Mouse (Mus musculus): ENCODE measurements around the gene Arhgef40. TPM values are rescaled to one million over a fixed set of nuclear protein-coding genes. Genes with fewer than 3 reads are reported as not detected.
"Not testable (repeated sequence)": the region's sequence is repeated elsewhere in the genome, so short reads cannot be mapped to it uniquely, and the experiment has no call there.

Gene Arhgef40
- polyA plus RNA-seq, 1 experiment from 2014 or later = 108 TPM

GRCm38 (mm10) chr14:52044901-52045678 lies 60.6 kb downstream of the Arhgef40 start:
- ATAC-seq (ENCODE audit: insufficient read depth) (peak; percentile 68), DNase-seq (peak; percentile 64)
- Histone ChIP-seq H3K4me2 (no peak overlapping the region), H3K9ac (no peak overlapping the region), H3K36me3 (ENCODE audit: insufficient read depth) (no peaks in the 10 kb centered on the region), H3K9me3 (ENCODE audit: low read depth, low read length) (no peaks in the 10 kb centered on the region), H3K4me3 (ENCODE audit: low read depth, low read length) (no peak overlapping the region), H3K27ac (ENCODE audit: low read depth) (no peak overlapping the region), H3K4me1 (ENCODE audit: insufficient read depth) (no peaks in the 10 kb centered on the region), H3K27me3 (ENCODE audit: insufficient read depth, low read length) (no peaks in the 10 kb centered on the region)
- 6% methylated on average over 8 of the region's 8 CpGs for WGBS
- peak; percentile 61 for TF ChIP-seq CTCF (IDR thresholded peaks at IDR 0.05; ENCODE audit: low read depth)

- no peak for ATAC-seq (ENCODE audit: insufficient read depth)
- no peaks in the 10 kb centered on the region for H3K36me3 ChIP-seq (ENCODE audit: insufficient read depth)
- no peak overlapping the region for H3K4me2 ChIP-seq
- no peak for TF ChIP-seq CTCF (IDR thresholded peaks at IDR 0.05; ENCODE audit: low read depth)
- no peak overlapping the region for H3K27ac ChIP-seq (ENCODE audit: low read depth)
- DNase-seq = no peak
- H3K27me3 ChIP-seq (ENCODE audit: insufficient read depth, low read length) = no peaks in the 10 kb centered on the region
- H3K9me3 ChIP-seq (ENCODE audit: low read depth, low read length) = no peaks in the 10 kb centered on the region
- no peaks in the 10 kb centered on the region for H3K4me1 ChIP-seq (ENCODE audit: insufficient read depth)
- H3K9ac ChIP-seq = no peak overlapping the region
- 68% methylated on average over 9 of the region's 9 CpGs for WGBS
- H3K4me3 ChIP-seq (ENCODE audit: low read depth, low read length) = no peak overlapping the region
These were observed 61.5 kb downstream of the Arhgef40 start for GRCm38 (mm10) chr14:52045966-52046565.

GRCm38 (mm10) chr14:52052720-52053119 lies 68.2 kb downstream of the Arhgef40 start:
- not testable (repeated sequence) for H3K4me2 ChIP-seq; DNase-seq; H3K36me3 ChIP-seq (ENCODE audit: insufficient read depth); H3K27me3 ChIP-seq (ENCODE audit: insufficient read depth, low read length); ATAC-seq (ENCODE audit: insufficient read depth); H3K4me3 ChIP-seq (ENCODE audit: low read depth, low read length); H3K9ac ChIP-seq; H3K27ac ChIP-seq (ENCODE audit: low read depth); H3K9me3 ChIP-seq (ENCODE audit: low read depth, low read length); H3K4me1 ChIP-seq (ENCODE audit: insufficient read depth)
- 88% methylated on average over 3 of the region's 3 CpGs for WGBS

Other genes with a start within 250 kb of the Arhgef40 start
- not detected in 2 replicates for gene Ang4, start 211.1 kb upstream of the Arhgef40 start, polyA plus RNA-seq (2014; fragmentation: Nextera tagmentation; extraction: Ambion mirVana)
- not detected in 2 replicates for gene AY358078, start 184.7 kb upstream of the Arhgef40 start, polyA plus RNA-seq (2014; fragmentation: Nextera tagmentation; extraction: Ambion mirVana)
- not detected in 2 replicates for gene Ear6, start 131.0 kb upstream of the Arhgef40 start, polyA plus RNA-seq (2014; fragmentation: Nextera tagmentation; extraction: Ambion mirVana)
- gene Mettl17, start 99.9 kb upstream of the Arhgef40 start, polyA plus RNA-seq (2014; fragmentation: Nextera tagmentation; extraction: Ambion mirVana) = 32.4 and 38.4 TPM in 2 replicates
- gene Slc39a2, start 91.8 kb upstream of the Arhgef40 start, polyA plus RNA-seq (2014; fragmentation: Nextera tagmentation; extraction: Ambion mirVana) = 0.07 and 0.42 TPM in 2 replicates
- 22.7 and 24.0 TPM in 2 replicates for gene Ndrg2, start 70.6 kb upstream of the Arhgef40 start, polyA plus RNA-seq (2014; fragmentation: Nextera tagmentation; extraction: Ambion mirVana)
- gene Tppp2, start 66.3 kb upstream of the Arhgef40 start, polyA plus RNA-seq (2014; fragmentation: Nextera tagmentation; extraction: Ambion mirVana) = not detected in 2 replicates
- gene Rnase13, start 61.9 kb upstream of the Arhgef40 start, polyA plus RNA-seq (2014; fragmentation: Nextera tagmentation; extraction: Ambion mirVana) = not detected in 2 replicates
- 0.35 and 0.74 TPM in 2 replicates for gene Tmem253, start 30.9 kb downstream of the Arhgef40 start, polyA plus RNA-seq (2014; fragmentation: Nextera tagmentation; extraction: Ambion mirVana)
- gene Zfp219, start 36.0 kb downstream of the Arhgef40 start, polyA plus RNA-seq (2014; fragmentation: Nextera tagmentation; extraction: Ambion mirVana) = 25.8 and 28.3 TPM in 2 replicates
- gene Olfr221, start 57.7 kb downstream of the Arhgef40 start, polyA plus RNA-seq (2014; fragmentation: Nextera tagmentation; extraction: Ambion mirVana) = not detected in 2 replicates
- 673 and 695 TPM in 2 replicates for gene Hnrnpc, start 119.3 kb downstream of the Arhgef40 start, polyA plus RNA-seq (2014; fragmentation: Nextera tagmentation; extraction: Ambion mirVana)
- gene Rpgrip1, start 126.0 kb downstream of the Arhgef40 start, polyA plus RNA-seq (2014; fragmentation: Nextera tagmentation; extraction: Ambion mirVana) = 76.1 TPM in 2 replicates
- gene Supt16, start 212.7 kb downstream of the Arhgef40 start, polyA plus RNA-seq (2014; fragmentation: Nextera tagmentation; extraction: Ambion mirVana) = 82.5 and 85.8 TPM in 2 replicates